Comparison of ENCODE assay signal across 8 mouse cellular contexts in genomic region chr17:8046178-8046577, GRCm38 (mm10).
DNase-seq lines count a peak whose midpoint lies in the region; ATAC-seq and TF ChIP-seq lines count a peak whose summit lies in the region.
"Not testable (repeated sequence)": the region's sequence is repeated elsewhere in the genome, so short reads cannot be mapped to it uniquely, and the experiment has no call there.

No protein-coding gene starts in this region.

- TF ChIP-seq POLR2A in heart, adult 2 months (IDR thresholded peaks at IDR 0.05; ENCODE audit: insufficient read depth, low read depth, low read length) = not testable (repeated sequence)

- not testable (repeated sequence) for H3K79me2 ChIP-seq in heart, adult 2 months (replicated peaks; ENCODE audit: control insufficient read depth, insufficient read depth, low read length)

- DNase-seq in adrenal gland, postnatal 10 days = peak; percentile 80
- DNase-seq in heart, adult 2 months = peak; percentile 20 to 55
- DNase-seq in kidney, postnatal 0 days (ENCODE audit: low spot score) = not testable (repeated sequence)
- peak; percentile 66 to 77 for DNase-seq in left cerebral cortex, adult 18-20 months (ENCODE audit: low spot score in 2 of 2)
- peak; percentile 82 for DNase-seq in lung, postnatal 36 days
- peak; percentile 69 for DNase-seq in right cerebral cortex, postnatal 4 days
- DNase-seq in urinary bladder, postnatal 25 days (ENCODE audit: low spot score) = peak; percentile 45

- not testable (repeated sequence) for H3K4me2 ChIP-seq in kidney, postnatal 0 days (ENCODE audit: low read length)

- H3K4me3 ChIP-seq in heart, adult 2 months; kidney, postnatal 0 days (replicated peaks; ENCODE audit: low read depth, low read length): not testable (repeated sequence)

- not testable (repeated sequence) for H3K27ac ChIP-seq in heart, adult 2 months; kidney, postnatal 0 days

- peak; percentile 50 for TF ChIP-seq CTCF in heart, adult 2 months (IDR thresholded peaks at IDR 0.05)
- TF ChIP-seq CTCF in kidney, postnatal 0 days (IDR thresholded peaks at IDR 0.05; ENCODE audit: low read depth) = peak; percentile 46; the same call in 1 of the 2 replicates

- 0% methylated on average over 2 of the region's 5 CpGs for WGBS in heart, adult 2 months
- 0% methylated on average over 2 of the region's 5 CpGs for WGBS in kidney, postnatal 0 days

- not testable (repeated sequence) for H3K36me3 ChIP-seq in heart, adult 2 months (ENCODE audit: control insufficient read depth, insufficient read depth, low read length); kidney, postnatal 0 days (ENCODE audit: insufficient read depth, low read length)

- H3K9ac ChIP-seq in heart, adult 2 months (ENCODE audit: low read depth, low read length); kidney, postnatal 0 days (ENCODE audit: low read depth, low read length): not testable (repeated sequence)

- not testable (repeated sequence) for H3K4me1 ChIP-seq in heart, adult 2 months (ENCODE audit: control insufficient read depth, insufficient read depth, low read length); kidney, postnatal 0 days (replicated peaks; ENCODE audit: insufficient read depth, low read length)

- H3K27me3 ChIP-seq in heart, adult 2 months (ENCODE audit: control insufficient read depth, insufficient read depth, low read length); kidney, postnatal 0 days (ENCODE audit: insufficient read depth, low read length): not testable (repeated sequence)

- intact Hi-C loops in heart, adult 2 months (cut with DNase I) = not testable (repeated sequence)

- not testable (repeated sequence) for TF ChIP-seq EP300 in heart, adult 2 months (IDR thresholded peaks at IDR 0.05; ENCODE audit: insufficient read depth, low read depth, low read length)

- not testable (repeated sequence) for H3K9me3 ChIP-seq in kidney, postnatal 0 days (replicated peaks; ENCODE audit: low read length)

- ATAC-seq in common myeloid progenitor, adult 5-6 weeks (replicated peaks; ENCODE audit: low read depth, poor library complexity, severe bottlenecking) = peak; percentile 51
- not testable (repeated sequence) for ATAC-seq in kidney, postnatal 0 days (replicated peaks; ENCODE audit: low FRiP score, low read depth)
